Mouse (Mus musculus) hindbrain, embryonic 12.5 days (tissue): ENCODE measurements around the gene Ap2s1. TPM values are rescaled to one million over a fixed set of nuclear protein-coding genes. Genes with fewer than 3 reads are reported as not detected.

ENCODE experiments used
- ATAC-seq: fragments of 200-750 bp; cut with Nextera tagmentation; 2 replicates; pipeline ENCODE4 v1.8.0; 2017; ENCODE audit warnings: moderate TSS enrichment; ENCODE audit not compliant: low FRiP score
- H3K27ac ChIP-seq: fragments of 300-500 bp; sonication (generic); 2 replicates; pipeline ENCODE4 v1.5.1; 2016; ENCODE audit warnings: mild to moderate bottlenecking
- H3K27me3 ChIP-seq: fragments of 300-500 bp; sonication (generic); 2 replicates; pipeline ENCODE4 v1.6.1; 2016; ENCODE audit warnings: mild to moderate bottlenecking
- H3K36me3 ChIP-seq: fragments of 300-500 bp; sonication (generic); 2 replicates; pipeline ENCODE4 v1.6.1; 2016; ENCODE audit warnings: mild to moderate bottlenecking
- H3K4me1 ChIP-seq: fragments of 300-500 bp; sonication (generic); 2 replicates; pipeline ENCODE4 v1.6.1; 2016
- H3K4me2 ChIP-seq: fragments of 300-500 bp; sonication (generic); replicated peaks from 2 replicates; pipeline ENCODE4 v1.6.1; 2016; ENCODE audit warnings: mild to moderate bottlenecking
- H3K4me3 ChIP-seq: fragments of 300-500 bp; sonication (generic); 2 replicates; pipeline ENCODE4 v1.5.1; 2016; ENCODE audit warnings: mild to moderate bottlenecking
- H3K9ac ChIP-seq: fragments of 300-500 bp; sonication (generic); 2 replicates; pipeline ENCODE4 v1.6.1; 2016; ENCODE audit warnings: mild to moderate bottlenecking, moderate library complexity
- H3K9me3 ChIP-seq: fragments of 300-500 bp; sonication (generic); replicated peaks from 2 replicates; pipeline ENCODE4 v1.6.1; 2016; ENCODE audit warnings: mild to moderate bottlenecking
- WGBS: fragments of 180-500 bp; shearing (Covaris S2); methylation state at CpG from one replicate; pipeline ENCODE4 v1.1.7; 2016; 5-methylcytosine and 5-hydroxymethylcytosine counted together
- polyA plus RNA-seq: library from polyadenylated mRNA; unstranded; fragments of >200 nt; fragmentation: Nextera tagmentation; extraction: Ambion mirVana; gene quantifications from 2 replicates; pipeline ENCODE4 v1.2.1, GENCODE M21; 2016

Ap2s1 gene
- polyA plus RNA-seq, 1 experiment from 2014 or later: 292 TPM

GRCm38 (mm10) chr7:16760292-16760691 is 22.1 kb downstream of the Ap2s1 start:
- Histone ChIP-seq H3K36me3 (no peaks in the 10 kb centered on the region), H3K9me3 (no peaks in the 10 kb centered on the region), H3K27me3 (no peaks in the 10 kb centered on the region), H3K4me1 (peaks cover 3% of the 10 kb centered on the region; the same call in 1 of the 2 replicates), H3K9ac (no peak overlapping the region), H3K27ac (no peak overlapping the region), H3K4me3 (no peak overlapping the region), H3K4me2 (no peak overlapping the region)
- WGBS: 25% methylated on average over 8 of the region's 8 CpGs
- ATAC-seq: no peak

DNA sequence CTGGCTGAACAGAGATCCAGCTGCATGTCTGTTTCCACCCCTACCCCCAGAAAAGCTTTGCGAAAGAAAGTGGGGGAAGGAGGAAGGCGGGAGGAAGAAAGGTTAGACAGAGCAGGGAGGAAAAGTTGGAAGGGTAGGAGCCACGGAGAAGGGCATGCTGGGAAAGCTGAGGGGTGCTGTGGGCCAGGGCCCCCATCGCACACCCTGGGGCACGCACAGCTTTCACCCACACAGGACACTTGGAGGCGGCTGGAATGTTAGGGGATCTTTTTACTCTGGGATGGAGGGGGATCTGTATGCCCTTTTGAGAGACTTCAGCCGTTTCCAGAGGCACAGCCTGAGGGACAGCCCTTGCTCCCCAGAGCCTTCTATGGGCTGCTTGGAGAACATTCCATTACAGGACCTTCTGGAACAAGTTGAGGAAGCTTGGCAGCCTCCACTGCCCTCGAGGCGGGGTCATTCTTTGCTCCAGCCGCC is 22.8 kb downstream of the Ap2s1 start:
- Histone ChIP-seq H3K27me3 (no peaks in the 10 kb centered on the region), H3K9me3 (no peaks in the 10 kb centered on the region), H3K4me1 (peaks cover 3% of the 10 kb centered on the region; the same call in 1 of the 2 replicates), H3K9ac (no peak overlapping the region), H3K36me3 (no peaks in the 10 kb centered on the region), H3K4me3 (no peak overlapping the region), H3K27ac (no peak overlapping the region), H3K4me2 (no peak overlapping the region)
- ATAC-seq: no peak
- WGBS: 45% methylated on average over 9 of the region's 10 CpGs

- 43% methylated on average over 5 of the region's 5 CpGs for WGBS
- Histone ChIP-seq H3K4me3 (no peak overlapping the region), H3K27me3 (no peaks in the 10 kb centered on the region), H3K9ac (no peak overlapping the region), H3K9me3 (no peaks in the 10 kb centered on the region), H3K4me1 (peaks cover 3% of the 10 kb centered on the region; the same call in 1 of the 2 replicates), H3K27ac (0 out of 2 replicates have a peak overlapping the region, but pooled peaks have one; percentile 12), H3K36me3 (no peaks in the 10 kb centered on the region), H3K4me2 (no peak overlapping the region)
- no peak for ATAC-seq
Observed at GRCm38 (mm10) chr7:16761630-16762029, 23.4 kb downstream of the Ap2s1 start.

DNA sequence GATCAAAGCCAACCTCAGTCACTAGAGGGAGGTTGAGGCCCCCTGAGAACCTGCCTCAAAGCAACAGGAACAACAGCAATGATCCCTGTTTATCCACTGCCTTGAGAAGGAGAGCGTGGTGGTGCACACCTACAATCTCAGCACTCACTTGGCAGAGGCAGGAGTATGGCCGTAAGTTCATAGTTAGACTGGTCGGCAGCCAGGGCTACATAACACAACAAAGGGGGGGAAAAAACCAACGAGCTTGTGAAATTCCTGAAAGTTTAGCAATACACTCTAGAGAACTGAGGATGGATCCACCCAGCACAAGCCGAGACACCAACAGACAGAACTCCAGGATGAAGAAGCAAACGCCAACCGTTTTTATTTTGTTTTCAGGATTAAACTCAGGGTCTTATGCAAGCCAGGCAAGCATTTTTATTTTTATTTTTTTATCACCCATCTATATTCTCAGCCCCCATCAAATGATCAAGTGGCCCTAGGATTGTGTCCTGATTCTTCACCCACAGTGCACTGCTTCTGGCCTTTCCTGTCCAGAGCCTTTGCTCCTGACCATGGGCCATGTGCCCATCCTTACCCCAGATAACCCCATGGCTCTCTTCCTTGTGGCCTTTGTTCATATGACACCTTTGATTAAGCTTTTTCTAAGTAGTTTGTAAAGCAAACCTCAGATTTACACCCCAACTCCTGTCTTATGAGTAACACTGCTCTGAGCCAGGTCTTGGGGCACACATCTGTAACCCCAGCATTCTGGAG is 25.4 kb downstream of the Ap2s1 start:
- WGBS: 89% methylated on average over 7 of the region's 7 CpGs

GRCm38 (mm10) chr7:16766443-16766842 is 28.2 kb downstream of the Ap2s1 start:
- H3K4me2 ChIP-seq: no peak overlapping the region
- H3K4me3 ChIP-seq: no peak overlapping the region
- H3K27ac ChIP-seq: no peak overlapping the region
- H3K9ac ChIP-seq: no peak overlapping the region
- WGBS: 21% methylated on average over 2 of the region's 2 CpGs
- no peak for ATAC-seq
- no peaks in the 10 kb centered on the region for H3K4me1 ChIP-seq
- H3K27me3 ChIP-seq: no peaks in the 10 kb centered on the region
- no peaks in the 10 kb centered on the region for H3K36me3 ChIP-seq
- no peaks in the 10 kb centered on the region for H3K9me3 ChIP-seq

More for the DNA sequence above, 25.4 kb downstream of the Ap2s1 start:
- no peak overlapping the region for H3K27ac ChIP-seq
- H3K36me3 ChIP-seq: no peaks in the 10 kb centered on the region
- ATAC-seq: no peak
- H3K27me3 ChIP-seq: no peaks in the 10 kb centered on the region
- H3K9ac ChIP-seq: no peak overlapping the region
- H3K4me2 ChIP-seq: no peak overlapping the region
- peaks cover 3% of the 10 kb centered on the region; the same call in 1 of the 2 replicates for H3K4me1 ChIP-seq
- H3K9me3 ChIP-seq: no peaks in the 10 kb centered on the region
- no peak overlapping the region for H3K4me3 ChIP-seq

DNA sequence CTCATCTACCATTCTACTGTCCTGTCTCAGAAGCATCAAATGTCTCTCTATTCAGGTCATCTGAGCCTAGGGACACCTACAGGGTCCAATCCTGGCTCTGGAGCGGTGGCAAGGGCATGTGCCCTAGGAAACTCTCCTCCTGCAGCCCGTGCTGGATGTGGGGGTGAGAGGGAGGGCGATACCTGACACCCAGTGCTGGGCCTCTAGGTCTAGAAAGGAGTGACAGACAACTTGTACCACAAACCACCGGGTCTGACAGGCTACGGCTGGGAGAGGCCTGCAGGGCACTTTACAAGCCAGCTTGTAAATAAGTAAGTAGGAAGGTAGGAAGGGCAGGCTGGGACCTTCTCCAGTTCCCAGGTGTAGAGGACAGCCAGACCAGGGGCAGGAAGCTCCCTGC is 37.7 kb downstream of the Ap2s1 start:
- Histone ChIP-seq H3K27me3 (no peaks in the 10 kb centered on the region), H3K27ac (no peak overlapping the region), H3K9me3 (peaks cover 6% of the 10 kb centered on the region; the same call in 1 of the 2 replicates), H3K9ac (no peak overlapping the region), H3K4me2 (no peak overlapping the region), H3K36me3 (no peaks in the 10 kb centered on the region), H3K4me3 (no peak overlapping the region), H3K4me1 (peaks cover 3% of the 10 kb centered on the region; the same call in 1 of the 2 replicates)
- WGBS: 54% methylated on average over 5 of the region's 5 CpGs
- no peak for ATAC-seq

DNA sequence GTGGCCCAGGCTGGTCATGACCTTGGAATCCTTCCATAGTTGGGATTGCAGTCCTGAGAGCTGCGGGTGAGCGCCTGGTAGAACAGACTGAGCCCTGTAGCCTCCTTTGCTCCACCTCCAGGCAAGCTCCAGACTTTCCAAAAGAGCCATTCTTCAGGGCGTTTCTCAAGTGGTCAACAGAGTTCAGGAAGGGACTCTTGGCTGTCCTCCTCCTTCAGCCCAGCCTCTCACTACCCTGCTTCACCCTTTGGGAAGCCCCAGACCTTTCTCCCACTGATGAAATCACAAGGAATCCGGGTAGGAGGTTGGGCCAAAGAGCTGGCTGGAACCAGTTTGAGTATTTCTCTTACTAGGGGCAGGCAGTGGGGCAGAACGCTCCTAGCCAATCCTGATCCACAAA is 41.9 kb downstream of the Ap2s1 start:
- H3K9ac ChIP-seq: no peak overlapping the region
- H3K27ac ChIP-seq: no peak overlapping the region
- ATAC-seq: no peak
- H3K27me3 ChIP-seq: no peaks in the 10 kb centered on the region
- H3K4me2 ChIP-seq: no peak overlapping the region
- H3K36me3 ChIP-seq: no peaks in the 10 kb centered on the region
- no peak overlapping the region for H3K4me3 ChIP-seq
- peaks cover 36% of the 10 kb centered on the region for H3K4me1 ChIP-seq
- H3K9me3 ChIP-seq: no peaks in the 10 kb centered on the region; the same call in 1 of the 2 replicates
- 86% methylated on average over 5 of the region's 5 CpGs for WGBS

GRCm38 (mm10) chr7:16780825-16781554 is 42.8 kb downstream of the Ap2s1 start, which contains the start of gene Slc1a5:
Slc1a5 (plus strand) TSS chr7:16781340.
- no peak within 1 kb of the TSS for H3K27ac ChIP-seq

DNA sequence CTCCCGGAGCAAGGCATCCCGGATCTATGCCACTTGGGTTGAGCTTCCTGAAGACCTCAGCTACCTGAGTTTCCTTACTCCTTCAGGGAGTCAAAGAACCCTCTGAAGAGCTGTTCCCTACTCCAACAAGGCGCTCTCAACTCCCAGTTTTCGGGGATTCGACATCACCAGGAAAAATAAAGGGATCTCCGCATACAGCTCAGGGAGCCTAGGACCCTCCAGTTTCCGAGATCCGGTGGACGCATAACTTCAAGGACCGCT is 43.3 kb downstream of the Ap2s1 start:
- no peaks in the 10 kb centered on the region for H3K27me3 ChIP-seq
- H3K36me3 ChIP-seq: no peaks in the 10 kb centered on the region
- peak overlapping the region; percentile 97 for H3K4me2 ChIP-seq
- ATAC-seq: no peak; the same call in 1 of the 2 replicates
- 2% methylated on average over 10 of the region's 10 CpGs for WGBS
- H3K9ac ChIP-seq: peak overlapping the region; percentile 52
- peak overlapping the region; percentile 46 for H3K4me3 ChIP-seq
- H3K4me1 ChIP-seq: peaks cover 36% of the 10 kb centered on the region
- no peak overlapping the region for H3K27ac ChIP-seq
- H3K9me3 ChIP-seq: no peaks in the 10 kb centered on the region; the same call in 1 of the 2 replicates

More at GRCm38 (mm10) chr7:16780825-16781554, 42.8 kb downstream of the Ap2s1 start, which contains the start of gene Slc1a5:
- peak within 1 kb of the TSS; percentile 52 for H3K9ac ChIP-seq
- H3K4me1 ChIP-seq: peaks cover 36% of the 10 kb centered on the region
- H3K36me3 ChIP-seq: no peaks in the 10 kb centered on the region
- peak; percentile 88 for ATAC-seq
- H3K4me2 ChIP-seq: peak within 1 kb of the TSS; percentile 97
- peak within 1 kb of the TSS; percentile 46 for H3K4me3 ChIP-seq
- 3% methylated on average over 34 of the region's 34 CpGs for WGBS
- H3K9me3 ChIP-seq: no peaks in the 10 kb centered on the region; the same call in 1 of the 2 replicates
- H3K27me3 ChIP-seq: no peaks in the 10 kb centered on the region

- H3K9ac ChIP-seq: peak overlapping the region; percentile 52
- under 1% methylated on average over 60 of the region's 60 CpGs for WGBS
- H3K27ac ChIP-seq: no peak overlapping the region
- no peaks in the 10 kb centered on the region for H3K36me3 ChIP-seq
- no peaks in the 10 kb centered on the region; the same call in 1 of the 2 replicates for H3K9me3 ChIP-seq
- peak overlapping the region; percentile 46 for H3K4me3 ChIP-seq
- peak overlapping the region; percentile 97 for H3K4me2 ChIP-seq
- peak; percentile 42 for ATAC-seq
- H3K4me1 ChIP-seq: peaks cover 36% of the 10 kb centered on the region
- H3K27me3 ChIP-seq: no peaks in the 10 kb centered on the region
Observed at GRCm38 (mm10) chr7:16781816-16782554, 43.8 kb downstream of the Ap2s1 start.

GRCm38 (mm10) chr7:16782555-16783125 is 44.4 kb downstream of the Ap2s1 start:
- H3K9ac ChIP-seq: peak overlapping the region; percentile 52
- H3K27me3 ChIP-seq: no peaks in the 10 kb centered on the region
- 6% methylated on average over 11 of the region's 11 CpGs for WGBS
- H3K4me3 ChIP-seq: peak overlapping the region; percentile 46
- peaks cover 36% of the 10 kb centered on the region for H3K4me1 ChIP-seq
- H3K36me3 ChIP-seq: no peaks in the 10 kb centered on the region
- no peaks in the 10 kb centered on the region for H3K9me3 ChIP-seq
- peak overlapping the region; percentile 97 for H3K4me2 ChIP-seq
- no peak for ATAC-seq
- H3K27ac ChIP-seq: no peak overlapping the region
